Mouse (Mus musculus) v-Abl transformed pro-B cells (cell line): ENCODE results near the gene Ddx20.
"Not testable (repeated sequence)": the region's sequence is repeated elsewhere in the genome, so short reads cannot be mapped to it uniquely, and the experiment has no call there.

ENCODE experiments used
- in situ Hi-C, 2 experiments: fragments of 400-800 bp; cut with MboI; formaldehyde crosslinking; loops; one replicate each; pipeline ENCODE4 v1.15.1; 2025; ENCODE audit not compliant: unreplicated experiment in 2 of 2

Ddx20 gene

GRCm38 (mm10) chr3:105706366-105707020 is 19.1 kb upstream of the Ddx20 start:
- in situ Hi-C loops, result no loop called here

DNA sequence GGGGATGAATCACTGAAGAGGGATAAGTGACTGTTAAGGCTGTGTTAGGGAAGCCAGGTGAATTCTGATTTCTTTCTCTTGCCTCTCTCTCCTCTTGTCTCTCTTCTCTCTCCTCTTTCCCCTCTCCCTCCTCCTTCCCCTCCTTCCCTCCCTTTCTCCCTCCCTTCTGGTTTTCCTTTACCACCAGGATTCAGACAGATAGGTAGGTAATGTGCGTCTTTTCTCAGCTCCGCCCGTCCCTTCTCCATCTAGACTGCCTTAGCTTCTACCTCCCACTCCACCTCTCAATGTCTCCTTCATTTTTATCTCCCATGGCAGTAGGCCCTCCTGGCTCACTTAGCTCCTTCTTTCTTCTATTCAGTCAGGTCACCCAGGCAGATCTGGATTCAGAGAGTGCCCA is 18.2 kb upstream of the Ddx20 start:
- in situ Hi-C loops, result no loop called here

- in situ Hi-C loops, result no loop called here
These were observed 17.7 kb upstream of the Ddx20 start for GRCm38 (mm10) chr3:105705061-105705549.

GRCm38 (mm10) chr3:105704031-105705008 is 16.9 kb upstream of the Ddx20 start, which contains the start of gene Inka2:
Gene Inka2, plus strand, starts transcription at chr3:105704599.
- in situ Hi-C loops, result no loop called here

DNA sequence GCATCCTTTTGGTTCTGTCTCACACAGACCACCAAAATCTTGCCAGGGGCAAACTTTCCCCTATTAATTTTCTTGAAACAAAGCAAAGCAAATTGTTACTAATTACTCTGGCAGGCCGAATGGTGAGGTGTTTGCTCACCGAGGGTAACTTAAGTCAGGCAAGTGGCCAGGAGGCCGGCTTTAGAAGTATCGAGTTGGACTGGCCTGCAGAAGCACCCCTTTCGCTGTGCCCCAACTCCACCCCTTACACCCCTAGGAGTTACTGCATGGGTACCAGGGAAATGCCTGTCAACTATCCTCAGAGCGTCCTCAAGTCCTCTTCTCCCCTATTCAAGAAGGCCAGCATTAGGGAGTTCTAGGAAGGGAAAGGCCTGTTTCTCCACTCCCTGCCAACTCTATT is 16.2 kb upstream of the Ddx20 start:
- in situ Hi-C loops, result no loop called here

DNA sequence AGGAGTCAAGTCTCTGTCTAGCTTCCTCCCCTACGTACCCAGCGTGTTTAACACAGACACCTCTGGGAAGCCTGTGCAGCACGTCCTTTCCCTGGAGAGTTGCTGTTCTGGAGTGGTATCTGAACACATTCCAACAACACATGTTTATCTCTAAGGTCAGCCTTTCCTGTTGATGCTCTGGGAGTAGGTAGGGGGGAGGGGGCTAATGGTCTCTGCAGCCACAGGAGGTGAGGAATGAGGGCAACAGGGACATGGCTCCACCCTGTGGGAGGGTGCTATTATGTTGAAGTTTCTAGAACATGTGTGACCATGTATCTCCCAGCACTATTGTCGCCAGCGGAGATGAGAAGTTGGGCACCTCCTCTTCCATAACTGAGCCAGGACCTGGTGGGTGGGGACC is 14.0 kb upstream of the Ddx20 start:
- in situ Hi-C loops, result no loop called here

GRCm38 (mm10) chr3:105700786-105701185 is 13.4 kb upstream of the Ddx20 start:
- in situ Hi-C loops, result not testable (repeated sequence)

DNA sequence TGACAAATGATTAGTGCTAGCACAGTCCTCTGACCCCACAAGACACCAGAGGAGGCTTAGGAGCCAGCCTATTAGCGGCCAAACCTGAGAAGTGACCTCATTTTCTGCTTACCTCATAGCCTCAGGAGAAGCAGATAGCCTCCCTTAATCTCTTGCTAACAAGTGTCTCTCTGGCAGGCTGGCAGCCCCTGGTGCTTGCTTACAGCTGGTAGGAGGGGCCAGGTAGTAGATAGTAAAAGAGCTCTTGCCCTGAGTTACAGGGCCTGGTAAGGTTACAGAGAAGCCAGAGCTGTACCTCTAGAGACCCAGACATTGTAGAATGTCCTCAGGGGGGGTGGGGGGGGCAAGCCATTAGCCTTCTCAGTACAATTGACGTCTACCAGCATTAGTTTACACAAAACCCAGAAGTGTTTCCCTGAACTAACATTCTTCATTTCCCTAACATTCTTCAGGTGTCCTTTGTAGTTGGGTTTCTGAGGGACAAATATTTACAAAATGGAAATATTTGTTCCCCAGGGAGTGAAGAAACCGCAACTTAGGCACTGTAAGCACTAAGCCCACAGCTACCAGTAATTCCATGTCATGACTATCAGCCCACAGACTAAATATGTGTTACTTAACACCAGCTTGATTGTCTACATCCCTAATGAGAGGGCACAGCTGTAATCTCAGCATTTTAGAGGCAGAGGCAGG is 12.0 kb upstream of the Ddx20 start:
- in situ Hi-C loops, result loop anchor here (25.0 kb wide), 2 partner anchors 1038 to 1063 kb away; no protein-coding TSS in a partner anchor

DNA sequence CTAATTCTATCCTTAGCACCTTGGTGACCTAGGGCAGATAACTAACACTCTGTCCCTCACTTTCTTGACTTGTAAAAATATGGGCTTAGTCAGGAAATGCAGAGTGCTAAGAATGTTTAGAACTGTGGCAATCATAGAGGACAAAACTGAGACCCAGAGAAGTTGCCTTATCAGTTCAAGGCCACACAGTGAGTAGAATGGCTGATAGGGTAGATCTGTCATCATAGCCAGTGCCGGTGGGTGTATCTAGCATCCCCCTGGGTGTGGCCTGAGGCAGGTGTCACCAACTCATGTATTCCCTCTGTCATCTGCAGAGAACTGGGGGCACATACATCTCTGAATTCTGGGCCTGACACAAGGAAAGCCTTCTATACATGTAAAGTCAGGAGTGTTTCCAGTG is 10.9 kb upstream of the Ddx20 start:
- in situ Hi-C loops, result loop anchor here (25.0 kb wide), 2 partner anchors 1039 to 1064 kb away; no protein-coding TSS in a partner anchor

GRCm38 (mm10) chr3:105697148-105697441 is 9.7 kb upstream of the Ddx20 start:
- in situ Hi-C loops, result loop anchor here (25.0 kb wide), 2 partner anchors 1040 to 1065 kb away; no protein-coding TSS in a partner anchor

- in situ Hi-C loops, result loop anchor here (25.0 kb wide), 2 partner anchors 1041 to 1066 kb away; no protein-coding TSS in a partner anchor
These were observed 9.2 kb upstream of the Ddx20 start for GRCm38 (mm10) chr3:105696387-105697147.

- in situ Hi-C loops, result loop anchor here (25.0 kb wide), 2 partner anchors 1042 to 1067 kb away; no protein-coding TSS in a partner anchor
These were observed 8.4 kb upstream of the Ddx20 start for GRCm38 (mm10) chr3:105695476-105696386.

DNA sequence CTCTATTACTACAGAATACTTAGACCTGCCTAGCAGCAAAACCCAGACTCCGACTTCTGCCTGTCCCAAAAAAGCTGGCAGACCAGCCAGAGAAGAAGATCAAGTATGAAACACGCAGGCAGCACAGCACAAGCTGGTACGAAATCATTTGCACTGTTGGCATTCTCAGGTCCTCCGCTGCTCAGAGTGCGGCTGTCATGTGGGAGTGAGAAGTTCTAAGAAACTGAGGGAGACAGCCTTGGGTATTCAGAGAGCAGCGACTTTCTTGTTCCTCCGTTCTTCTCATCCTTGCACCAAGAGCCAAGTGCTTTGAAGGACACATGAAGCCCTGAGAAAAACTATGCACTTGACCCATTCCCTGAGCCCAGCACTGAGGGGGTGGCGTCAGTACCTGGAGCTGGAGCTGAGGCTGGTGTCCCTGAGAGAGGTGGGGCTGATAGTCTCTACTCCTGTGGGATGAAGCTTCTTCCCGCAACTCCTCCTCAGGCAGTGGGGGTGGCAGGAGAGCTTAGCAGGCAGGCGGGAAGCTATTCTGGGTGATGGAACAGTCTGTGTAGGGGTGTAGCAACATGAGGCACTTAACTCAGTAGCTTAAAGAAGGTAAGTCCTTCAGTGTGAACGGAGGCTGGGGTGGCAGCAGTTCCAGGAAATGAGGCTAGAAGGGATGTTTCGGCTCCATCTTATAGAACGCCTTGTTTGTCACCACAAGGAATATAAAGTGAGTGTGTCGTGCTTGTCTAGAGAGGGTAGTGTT is 6.1 kb upstream of the Ddx20 start:
- in situ Hi-C loops, result loop anchor here (25.0 kb wide), 2 partner anchors 1044 to 1069 kb away; no protein-coding TSS in a partner anchor

- in situ Hi-C loops, result loop anchor here (5.0 to 25.0 kb wide), 7 partner anchors 34 to 1074 kb away; partner anchors contain the start of genes Capza1 (in 1 of the 2) and St7l (in 1 of the 2)
These were observed 1.2 kb upstream of the Ddx20 start for GRCm38 (mm10) chr3:105688536-105688935.

- in situ Hi-C loops, result loop anchor here (5.0 to 25.0 kb wide), 7 partner anchors 36 to 1076 kb away; partner anchors contain the start of genes Capza1 (in 1 of the 2) and St7l (in 1 of the 2)
These were observed 715 bp downstream of the Ddx20 start for GRCm38 (mm10) chr3:105686394-105687323.

- in situ Hi-C loops, result loop anchor here (10.0 to 25.0 kb wide), 4 partner anchors 94 to 1082 kb away; partner anchors contain the start of genes Capza1 (in 1 of the 2) and St7l (in 1 of the 2)
These were observed 7.0 kb downstream of the Ddx20 start for GRCm38 (mm10) chr3:105680346-105680745.

DNA sequence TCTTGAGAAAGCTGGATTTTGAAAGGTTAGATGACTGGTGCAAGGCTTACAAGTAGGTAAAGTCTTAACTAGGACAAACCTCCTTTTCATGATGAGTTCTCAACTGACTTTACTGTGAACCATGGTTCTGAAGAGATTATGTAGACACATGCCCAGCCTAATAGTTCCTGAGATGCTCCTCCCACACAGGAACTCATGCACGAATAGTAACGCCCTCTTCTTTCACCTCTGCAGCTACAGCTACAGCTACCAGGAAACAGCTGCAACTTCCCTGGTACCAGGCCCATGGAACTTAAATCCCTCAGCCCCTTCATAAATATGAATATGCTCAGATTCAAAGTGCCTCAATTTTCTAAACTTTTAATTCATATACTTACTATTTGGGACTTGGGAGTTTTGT is 11.4 kb downstream of the Ddx20 start:
- in situ Hi-C loops, result loop anchor here (5.0 to 25.0 kb wide), 4 partner anchors 771 to 1209 kb away; no protein-coding TSS in a partner anchor
